Mouse (Mus musculus): ENCODE measurements around the gene Mmgt1.

The Mmgt1 gene

DNA sequence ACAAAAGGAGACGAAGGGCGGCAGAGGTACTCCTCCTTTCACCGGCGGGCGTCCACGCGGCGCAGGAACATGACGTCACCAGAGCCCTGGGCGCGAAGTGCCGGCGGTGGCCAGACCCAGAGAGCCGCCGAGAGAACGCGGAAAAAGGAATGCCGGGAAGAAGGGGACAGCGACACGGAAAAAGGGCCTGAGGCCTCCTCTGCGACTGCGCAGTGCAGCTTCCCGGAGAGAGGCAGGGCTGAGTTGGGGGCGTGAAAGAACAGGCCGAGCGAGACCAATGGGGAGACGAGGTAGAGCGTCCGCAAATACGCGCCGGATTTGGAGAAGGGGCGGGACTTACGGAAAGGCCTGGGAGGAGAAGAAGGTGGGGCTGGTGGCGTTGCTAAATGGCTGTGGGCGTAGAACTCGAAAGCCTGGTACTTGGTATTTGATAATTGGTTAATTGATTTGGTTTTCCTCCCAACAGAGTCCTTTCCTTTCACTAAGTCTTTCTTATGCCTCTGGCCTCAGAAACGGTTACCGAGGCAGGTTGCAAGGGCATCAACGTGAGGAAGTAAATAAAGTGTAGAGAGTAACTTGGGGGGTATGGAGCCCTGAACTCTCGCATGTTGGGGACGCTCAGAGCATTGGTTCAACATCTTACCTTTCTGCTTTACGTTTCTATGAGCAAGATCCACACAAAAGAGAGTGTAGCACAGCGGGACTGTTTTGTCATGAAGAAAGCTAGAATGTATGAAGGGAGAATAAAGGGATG is at the start of gene Mmgt1:
Gene Mmgt1 (minus strand): TSS at position 183 of the 754 bp plus-strand sequence.
- peak; percentile 98 for DNase-seq

DNA sequence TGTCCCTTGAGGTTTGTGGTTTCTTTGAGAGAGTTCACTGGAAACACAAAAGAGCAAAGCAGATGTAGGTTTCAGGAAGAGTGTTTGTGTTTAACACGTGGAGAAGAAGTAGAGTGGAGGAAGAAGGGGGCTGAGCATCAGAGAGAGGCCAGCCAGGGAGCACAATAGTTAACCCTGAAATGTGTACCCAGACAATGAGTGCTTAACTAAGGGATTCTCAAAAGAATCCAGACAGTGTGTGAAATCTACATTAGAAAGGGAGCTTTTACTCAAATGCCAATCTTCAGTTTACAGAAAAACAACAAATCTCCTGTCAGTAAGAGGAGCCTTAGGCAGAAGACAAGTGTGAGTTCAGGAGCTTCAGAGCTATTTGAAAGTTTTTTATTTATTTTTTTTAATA is 42.2 kb upstream of the Mmgt1 start:
- DNase-seq: no peak

DNA sequence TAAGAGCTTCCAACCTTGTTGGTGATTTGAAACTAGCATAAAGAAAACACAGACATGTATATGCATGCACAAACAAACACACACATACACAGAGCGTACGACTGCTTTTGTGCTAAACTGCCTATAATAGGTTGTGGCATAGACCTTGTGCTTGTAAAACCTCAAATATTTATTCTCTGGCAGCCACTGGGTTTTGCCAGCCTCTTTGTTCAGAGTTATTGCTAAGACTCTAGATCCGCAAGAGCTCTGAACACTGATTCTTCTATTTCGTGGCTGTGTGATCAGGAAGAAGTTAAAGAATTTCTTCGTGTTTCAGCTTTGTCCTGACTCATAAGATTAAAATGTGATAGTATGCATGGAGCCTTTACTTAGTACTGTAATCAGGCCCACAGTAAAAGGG is 38.3 kb upstream of the Mmgt1 start:
- DNase-seq: no peak

DNA sequence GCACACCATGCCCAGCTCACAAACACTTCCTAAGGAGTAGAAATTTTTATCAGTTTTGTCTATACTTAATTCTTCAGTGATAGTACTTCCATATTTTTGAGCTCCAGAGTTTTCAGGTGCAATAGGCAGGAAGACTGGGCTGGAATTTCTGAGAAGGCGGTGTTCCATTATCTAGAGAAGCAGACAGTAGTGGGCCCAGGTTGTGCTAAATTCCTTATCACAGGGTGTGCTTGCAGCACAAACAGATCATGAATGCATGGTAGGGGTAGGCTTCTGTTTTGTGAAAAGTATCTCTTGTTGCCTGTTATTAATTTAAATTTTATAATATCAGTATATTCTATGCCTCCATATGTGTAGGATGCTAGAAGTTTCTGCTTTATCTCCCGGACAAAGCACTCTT is 17.4 kb upstream of the Mmgt1 start:
- no peak for DNase-seq

DNA sequence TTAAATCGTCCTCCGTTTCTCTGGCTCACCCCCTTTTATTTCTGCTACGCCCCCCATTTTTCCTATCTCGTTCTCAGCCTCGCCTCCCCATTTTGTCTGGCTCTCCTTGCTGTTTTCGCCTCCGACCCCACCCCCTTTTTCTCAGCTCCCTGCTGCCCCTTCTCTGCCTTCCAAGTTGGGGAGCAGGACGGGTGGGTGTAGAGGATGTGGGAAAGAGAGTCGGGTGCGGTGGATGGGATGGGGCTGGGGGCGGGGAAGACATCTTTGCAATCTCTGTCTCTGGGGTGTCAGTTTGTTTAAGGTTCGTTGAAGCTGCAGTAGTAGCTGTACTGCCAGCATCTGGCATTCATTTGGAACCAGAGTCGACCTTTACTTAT is 12.4 kb upstream of the Mmgt1 start:
- DNase-seq: peak; percentile 32

DNA sequence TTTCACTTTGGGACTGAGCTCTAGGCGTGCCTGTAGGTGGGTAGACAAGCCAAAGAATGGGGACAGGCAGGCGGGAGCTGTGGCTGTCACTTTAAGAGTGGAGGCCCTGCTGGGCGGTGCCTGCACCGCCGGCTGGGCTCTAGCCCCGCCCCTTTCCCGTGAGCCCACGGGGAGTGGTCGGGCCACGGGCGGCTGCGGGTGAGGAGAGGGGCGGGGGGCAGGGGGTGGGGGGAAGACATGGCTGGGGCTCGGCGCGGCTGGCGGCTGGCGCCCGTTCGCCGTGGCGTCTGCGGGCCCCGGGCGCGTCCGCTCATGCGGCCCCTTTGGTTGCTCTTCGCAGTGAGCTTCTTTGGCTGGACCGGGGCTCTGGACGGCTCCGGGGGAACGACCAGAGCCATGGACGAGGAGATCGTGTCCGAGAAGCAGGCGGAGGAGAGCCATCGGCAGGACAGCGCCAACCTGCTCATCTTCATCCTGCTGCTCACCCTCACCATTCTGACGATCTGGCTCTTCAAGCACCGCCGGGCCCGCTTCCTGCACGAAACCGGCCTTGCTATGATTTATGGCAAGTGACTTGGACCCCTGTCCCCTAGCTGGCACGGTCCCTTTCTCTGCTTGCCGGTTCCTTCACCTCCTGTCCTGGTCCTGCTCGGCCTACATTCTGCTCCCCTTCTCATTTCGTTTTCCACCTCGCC is 11.9 kb upstream of the Mmgt1 start, which contains the start of gene Slc9a6:
Gene Slc9a6 (plus strand): TSS at position 135 of the 695 bp plus-strand sequence.
- peak; percentile 90 for DNase-seq

DNA sequence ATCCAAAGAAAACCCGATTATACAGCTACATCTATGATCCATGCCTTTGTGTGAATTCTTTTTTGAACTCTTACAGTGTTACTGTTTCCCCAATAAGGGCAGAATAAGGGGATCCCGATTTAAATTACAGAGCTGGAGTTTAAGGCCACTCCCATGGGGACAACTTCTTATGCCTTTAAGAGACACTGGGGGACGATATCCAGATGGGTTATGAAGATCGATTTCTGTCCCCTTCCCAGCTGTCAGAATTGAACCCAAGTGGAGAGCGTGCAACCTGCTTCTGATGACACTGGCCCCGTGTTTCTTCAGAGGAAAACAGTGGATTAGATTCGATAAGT is 11.4 kb upstream of the Mmgt1 start:
- DNase-seq: no peak

DNA sequence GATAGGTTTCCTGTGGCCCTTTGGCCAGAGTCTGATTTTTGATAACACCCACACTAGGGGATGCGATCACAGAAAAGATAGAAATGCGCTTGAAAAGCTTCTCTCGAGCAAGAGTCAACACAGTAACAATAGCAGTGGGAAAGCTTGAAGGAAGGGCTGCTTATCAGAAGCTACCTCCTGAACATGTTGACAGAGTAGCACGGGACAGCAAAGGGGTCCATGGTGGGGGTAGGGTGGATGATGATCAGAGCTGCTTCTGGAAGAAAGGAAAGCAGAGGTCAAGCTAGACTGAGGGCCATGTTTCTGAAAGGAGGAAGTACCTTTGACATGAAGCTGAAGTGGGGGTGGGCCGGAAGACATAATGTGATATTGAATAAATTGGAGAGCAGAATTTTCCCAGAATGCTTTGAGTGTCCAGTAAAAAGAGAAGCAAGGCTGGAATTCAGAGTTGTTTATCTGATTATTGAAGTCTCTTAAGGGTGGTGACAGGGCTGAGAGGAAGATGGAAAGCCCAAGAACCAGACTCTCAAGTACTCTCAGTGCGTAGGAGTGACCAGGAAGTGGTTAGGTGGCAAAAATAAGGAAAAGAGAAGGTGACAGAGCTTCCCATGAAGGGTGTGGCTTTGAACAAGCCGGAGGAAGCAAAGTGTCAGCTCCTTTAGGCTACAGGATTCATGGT is 9.3 kb upstream of the Mmgt1 start:
- DNase-seq: no peak

DNA sequence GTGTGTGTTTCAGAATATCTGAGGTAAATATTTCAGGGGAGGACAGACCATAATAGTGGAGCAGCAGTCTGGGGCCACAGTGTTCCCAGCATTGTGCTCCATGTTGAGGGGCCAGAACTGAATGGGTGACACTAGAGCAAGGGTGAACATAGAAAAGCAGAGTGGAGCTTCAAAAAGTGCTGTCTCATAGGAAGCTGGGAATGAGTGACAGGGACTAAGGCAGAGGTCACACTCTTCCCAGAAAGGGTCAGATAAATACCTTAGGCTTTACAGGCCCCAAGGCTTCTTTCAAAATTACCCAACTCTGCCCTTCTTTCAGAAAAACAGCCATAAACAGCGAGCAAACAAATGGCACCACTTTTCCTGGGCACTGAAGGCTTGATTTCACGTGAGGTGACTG is 8.7 kb upstream of the Mmgt1 start:
- no peak for DNase-seq

DNA sequence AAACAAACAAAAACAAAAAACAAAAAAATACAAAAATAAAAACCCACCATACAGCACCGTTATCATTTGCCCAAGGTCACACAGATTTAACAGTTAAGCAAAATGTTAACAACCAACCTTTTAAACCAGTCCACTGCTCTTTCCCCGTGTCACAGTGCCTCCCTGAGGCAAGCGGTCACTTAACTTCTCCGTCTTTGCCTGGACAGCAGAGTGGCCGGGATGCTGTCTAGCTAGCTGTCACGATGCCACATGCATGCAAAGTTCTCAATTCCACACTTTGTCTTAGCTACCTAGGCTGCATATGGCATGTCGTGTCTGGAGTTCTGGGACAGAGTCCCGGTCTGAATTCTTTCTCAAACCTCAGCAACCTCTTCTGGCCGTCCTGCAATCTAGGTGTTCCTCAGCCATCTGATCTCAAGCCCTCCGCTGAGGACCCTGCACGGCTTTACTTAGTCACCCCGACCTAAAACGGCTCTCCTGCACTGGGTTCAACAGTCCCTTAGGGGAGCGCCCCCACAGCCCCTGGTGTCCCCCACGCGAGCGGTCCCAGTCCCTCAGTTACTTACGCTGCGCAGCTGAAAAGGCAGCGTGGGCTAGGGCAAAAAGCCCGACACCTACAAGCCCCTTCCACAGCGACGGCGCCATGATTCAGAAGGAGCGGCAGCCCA is 516 bp downstream of the Mmgt1 start:
- DNase-seq: peak; percentile 27

DNA sequence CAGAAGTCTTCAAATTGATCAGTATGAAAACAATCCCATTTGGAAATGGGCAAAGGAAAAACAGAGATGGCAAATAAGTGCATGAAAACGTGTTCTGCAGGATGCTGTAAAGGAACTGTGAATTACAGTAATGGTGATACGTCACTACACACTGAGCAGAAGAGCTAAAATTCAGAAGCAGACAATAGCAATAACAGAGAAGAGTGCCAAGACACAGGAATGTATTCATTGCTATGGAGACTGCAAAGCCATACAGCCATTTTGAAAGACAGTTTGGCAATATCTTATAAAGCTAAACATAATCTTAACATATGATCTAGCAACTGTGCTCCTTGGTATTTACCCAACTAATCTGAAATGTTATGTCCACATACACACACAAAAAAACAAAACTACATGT is 19.7 kb downstream of the Mmgt1 start:
- no peak for DNase-seq

DNA sequence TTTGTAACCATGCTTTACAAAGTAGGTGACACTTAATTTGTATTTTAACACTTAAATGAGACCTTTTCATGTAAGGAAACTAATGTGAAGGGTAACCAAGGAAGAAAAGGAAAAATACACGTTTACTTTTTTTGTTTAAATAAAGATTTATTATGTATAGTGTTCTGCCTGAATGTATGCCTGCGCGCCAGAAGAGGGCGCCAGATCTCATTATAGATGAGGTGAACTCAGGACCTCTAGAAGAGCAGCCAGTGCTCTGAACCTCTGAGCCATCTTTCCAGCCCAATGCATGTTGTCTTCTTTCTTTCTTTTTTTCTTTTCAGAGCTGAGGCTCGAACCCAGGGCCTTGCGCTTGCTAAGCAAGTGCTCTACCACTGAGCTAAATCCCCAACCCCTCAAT is 25.4 kb downstream of the Mmgt1 start:
- DNase-seq: peak; percentile 32

DNA sequence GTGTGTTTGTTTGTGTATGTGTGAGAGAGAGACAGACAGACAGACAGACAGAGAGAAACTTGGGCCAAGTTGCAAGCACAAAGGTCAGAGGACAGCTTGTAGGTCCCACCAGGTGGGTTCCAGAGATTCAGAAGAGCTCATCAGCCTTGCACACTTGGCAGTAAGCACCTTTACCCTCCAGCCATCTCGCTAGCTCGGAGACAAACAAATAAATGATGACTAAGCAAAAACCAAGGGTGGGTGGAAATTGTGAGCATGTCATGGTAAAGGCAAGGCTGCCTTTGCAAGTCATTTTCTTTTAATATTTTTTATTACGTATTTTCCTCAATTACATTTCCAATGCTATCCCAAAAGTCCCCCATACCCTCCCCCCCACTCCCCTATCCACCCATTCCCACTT is 44.3 kb downstream of the Mmgt1 start:
- no peak for DNase-seq

DNA sequence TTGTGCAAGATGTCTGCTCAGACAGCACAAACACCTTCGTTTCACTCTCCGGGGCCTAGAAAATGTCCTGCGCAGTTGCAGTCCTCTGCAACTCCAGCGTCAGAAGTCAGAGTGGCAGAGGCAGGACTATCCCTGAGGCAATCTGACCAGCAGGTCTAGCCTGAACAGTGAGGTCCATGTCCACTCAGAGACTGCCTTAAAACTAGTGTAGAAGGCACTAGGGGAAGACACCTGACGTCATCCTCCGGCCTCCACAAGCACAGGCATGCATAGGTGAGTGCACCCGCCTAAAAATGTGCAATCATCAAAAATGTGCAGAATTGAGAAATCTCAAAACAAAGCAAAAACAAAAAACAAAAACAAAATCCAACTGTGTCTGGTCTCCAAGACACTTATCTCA is 48.4 kb downstream of the Mmgt1 start, which contains the start of gene Gm648:
Gene Gm648 (minus strand): TSS at position 101 of the 400 bp plus-strand sequence.
- DNase-seq: no peak

DNA sequence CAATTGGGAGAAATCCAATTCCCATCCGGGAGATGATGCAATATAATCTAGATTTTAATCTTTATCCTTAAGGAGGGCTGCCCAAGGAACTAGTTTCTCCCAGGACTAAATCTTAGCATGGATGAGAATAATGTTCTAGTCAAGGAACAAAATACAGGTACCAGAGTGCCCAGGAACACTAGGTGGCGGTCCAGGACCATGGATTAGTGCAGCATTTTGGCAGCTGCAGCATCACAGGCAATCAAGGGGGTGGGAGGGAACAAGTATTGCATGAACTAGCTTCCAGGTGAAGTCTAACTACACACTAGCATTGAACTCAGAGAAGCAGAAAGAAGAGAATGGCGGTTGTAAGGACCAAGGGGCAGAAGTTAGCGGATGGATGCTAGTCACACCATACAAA is 60.7 kb downstream of the Mmgt1 start:
- DNase-seq: peak; percentile 30

Data from retina, postnatal 1 day (tissue).